Mouse (Mus musculus) hindbrain, embryonic 10.5 days (tissue): ENCODE results near the gene Txk. TPM values are rescaled to one million over a fixed set of nuclear protein-coding genes. Genes with fewer than 3 reads are reported as not detected.
A peak's percentile ranks its signal among the peaks of the same experiment; 100 is the strongest.

ENCODE experiments used
- DNase-seq: peaks from one replicate; pipeline ENCODE4 v3.0.0-alpha.2; 2017; ENCODE audit warnings: low spot score
- H3K27ac ChIP-seq: fragments of 300-500 bp; sonication (generic); 2 replicates; pipeline ENCODE4 v1.5.1; 2016; ENCODE audit warnings: mild to moderate bottlenecking, moderate library complexity
- H3K27me3 ChIP-seq: fragments of 300-500 bp; sonication (generic); 2 replicates; pipeline ENCODE4 v1.6.1; 2016; ENCODE audit warnings: mild to moderate bottlenecking; ENCODE audit not compliant: poor library complexity, insufficient read depth, severe bottlenecking
- H3K36me3 ChIP-seq: fragments of 300-500 bp; sonication (generic); 2 replicates; pipeline ENCODE4 v1.6.1; 2016; ENCODE audit warnings: mild to moderate bottlenecking, moderate library complexity
- H3K4me1 ChIP-seq: fragments of 300-500 bp; sonication (generic); replicated peaks from 2 replicates; pipeline ENCODE4 v1.6.1; 2016; ENCODE audit warnings: mild to moderate bottlenecking
- H3K4me3 ChIP-seq: fragments of 300-500 bp; sonication (generic); 2 replicates; pipeline ENCODE4 v1.5.1; 2016; ENCODE audit warnings: mild to moderate bottlenecking, moderate library complexity
- H3K9me3 ChIP-seq: fragments of 300-500 bp; sonication (generic); 2 replicates; pipeline ENCODE4 v1.6.1; 2016; ENCODE audit warnings: mild to moderate bottlenecking, moderate library complexity
- WGBS: fragments of 180-500 bp; shearing (Covaris S2); methylation state at CpG from one replicate; pipeline ENCODE4 v1.1.7; 2016; 5-methylcytosine and 5-hydroxymethylcytosine counted together
- polyA plus RNA-seq: library from polyadenylated mRNA; unstranded; fragments of >200 nt; fragmentation: Nextera tagmentation; extraction: Ambion mirVana; gene quantifications from 2 replicates; pipeline ENCODE4 v1.2.1, GENCODE M21; 2016

The Txk gene
- polyA plus RNA-seq, 1 experiment from 2014 or later, result not detected

DNA sequence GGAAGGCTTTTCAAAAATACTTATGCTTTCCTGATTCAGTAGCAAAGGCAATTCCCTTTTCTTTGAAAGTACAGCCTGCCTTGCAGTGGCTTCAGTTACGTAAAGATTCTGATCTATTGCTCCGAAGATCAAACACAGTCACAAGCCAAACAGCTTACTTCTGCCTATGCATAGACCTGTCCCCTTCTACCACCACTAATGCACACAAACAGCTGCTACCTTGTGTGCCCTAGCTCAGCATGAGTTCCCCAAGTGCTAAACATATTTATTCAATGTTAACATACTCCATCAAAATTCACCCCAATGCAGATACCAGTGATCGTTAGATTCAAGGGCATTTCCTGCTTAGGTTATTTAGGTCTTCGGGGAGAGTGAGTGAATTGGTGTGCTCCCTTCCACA is 6.1 kb downstream of the Txk start:
- H3K4me1 ChIP-seq, result no peaks in the 10 kb centered on the region; the same call in 1 of the 2 replicates
- 85% methylated on average over 4 of the region's 4 CpGs for WGBS
- DNase-seq, result no peak
- H3K27me3 ChIP-seq, result no peaks in the 10 kb centered on the region
- no peak overlapping the region for H3K27ac ChIP-seq
- H3K9me3 ChIP-seq, result no peaks in the 10 kb centered on the region
- H3K4me3 ChIP-seq, result no peak overlapping the region
- no peaks in the 10 kb centered on the region for H3K36me3 ChIP-seq

DNA sequence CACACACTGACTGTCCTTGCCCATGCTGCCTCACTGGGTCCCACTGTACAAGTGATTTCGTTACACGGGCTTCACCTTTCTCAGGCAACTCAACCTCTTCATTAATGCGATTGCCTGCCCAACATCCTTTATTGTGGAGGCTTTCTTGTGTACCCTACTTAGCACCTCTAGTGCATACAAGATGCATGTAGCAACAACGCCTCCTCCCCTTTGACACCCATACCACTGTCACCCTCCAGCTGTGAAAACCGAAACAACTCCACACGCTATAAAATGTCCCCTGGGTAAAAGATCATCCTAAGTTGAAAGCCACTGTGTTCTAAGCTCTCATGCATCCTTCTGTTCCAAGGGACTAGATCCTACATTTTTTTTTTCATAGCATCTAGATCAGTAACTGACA is 9.5 kb downstream of the Txk start:
- H3K27ac ChIP-seq, result no peak overlapping the region
- H3K9me3 ChIP-seq, result no peaks in the 10 kb centered on the region
- no peaks in the 10 kb centered on the region for H3K36me3 ChIP-seq
- DNase-seq, result no peak
- no peaks in the 10 kb centered on the region for H3K4me1 ChIP-seq
- H3K27me3 ChIP-seq, result no peaks in the 10 kb centered on the region
- 95% methylated on average over 6 of the region's 6 CpGs for WGBS
- H3K4me3 ChIP-seq, result no peak overlapping the region

DNA sequence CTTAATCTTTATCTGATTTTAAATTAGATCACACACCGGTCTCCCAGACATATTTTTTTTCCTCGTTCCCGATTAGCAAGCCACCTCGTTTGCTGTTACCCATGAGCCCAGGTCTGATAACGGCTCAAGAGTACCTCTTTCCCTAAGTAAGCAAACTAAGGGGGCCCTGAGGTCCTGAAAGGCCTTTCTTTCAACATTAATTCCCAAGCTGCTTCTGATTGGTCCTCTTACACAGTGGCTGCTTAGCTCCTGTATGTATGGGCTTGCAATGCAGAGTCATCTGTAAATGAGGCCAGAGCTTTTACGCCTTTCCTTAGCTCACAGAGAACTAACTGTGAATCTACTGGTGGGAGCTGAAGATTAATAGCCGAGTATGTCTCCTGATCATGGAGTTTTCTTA is 15.7 kb downstream of the Txk start:
- DNase-seq, result no peak
- WGBS, result 82% methylated on average over 7 of the region's 7 CpGs
- no peaks in the 10 kb centered on the region for H3K9me3 ChIP-seq
- H3K27me3 ChIP-seq, result no peaks in the 10 kb centered on the region
- H3K4me1 ChIP-seq, result no peaks in the 10 kb centered on the region
- H3K4me3 ChIP-seq, result no peak overlapping the region
- H3K27ac ChIP-seq, result no peak overlapping the region
- H3K36me3 ChIP-seq, result no peaks in the 10 kb centered on the region

DNA sequence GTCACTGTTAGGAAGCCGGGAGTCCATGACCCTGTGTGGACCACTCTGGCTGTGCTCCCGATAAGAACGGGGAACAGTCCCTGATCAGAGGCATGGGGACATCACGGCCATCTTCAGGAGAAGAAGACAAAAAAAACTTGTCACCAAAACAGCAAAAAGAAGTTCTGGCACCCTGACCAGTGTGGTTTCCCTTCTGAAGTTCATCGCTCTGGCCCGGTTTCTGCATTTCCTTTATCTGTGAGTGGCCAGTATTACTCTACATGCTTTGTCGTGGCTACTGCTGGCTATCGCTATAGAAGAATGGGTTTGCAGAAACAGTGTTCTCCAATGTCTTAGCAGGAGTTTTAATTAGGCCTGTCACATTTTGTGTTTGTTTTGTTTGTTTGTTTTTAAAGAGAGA is 16.1 kb downstream of the Txk start:
- DNase-seq, result no peak
- Histone ChIP-seq H3K9me3 (no peaks in the 10 kb centered on the region), H3K27me3 (no peaks in the 10 kb centered on the region), H3K4me1 (no peaks in the 10 kb centered on the region), H3K27ac (no peak overlapping the region), H3K4me3 (no peak overlapping the region), H3K36me3 (no peaks in the 10 kb centered on the region)
- 87% methylated on average over 8 of the region's 8 CpGs for WGBS

DNA sequence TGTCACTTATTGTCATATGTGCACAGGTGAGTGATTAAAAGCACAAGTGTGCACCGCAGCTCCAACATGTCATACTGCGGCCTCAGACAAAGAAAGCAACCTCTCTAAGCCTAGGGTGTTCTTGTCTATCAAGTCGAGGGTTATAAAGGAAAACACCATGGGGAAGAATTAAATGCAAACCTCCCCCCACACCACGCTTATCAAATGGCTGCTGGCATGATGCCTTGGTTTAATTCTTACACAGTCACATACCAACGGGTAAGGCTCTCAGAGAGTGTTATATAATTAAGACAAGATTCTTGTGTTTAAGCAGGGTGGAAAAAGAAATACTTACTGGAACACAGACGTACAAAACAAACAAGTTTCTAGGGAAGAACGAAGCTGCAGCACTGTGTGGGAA is 16.8 kb downstream of the Txk start:
- H3K4me1 ChIP-seq, result no peaks in the 10 kb centered on the region
- H3K27me3 ChIP-seq, result no peaks in the 10 kb centered on the region
- H3K9me3 ChIP-seq, result no peaks in the 10 kb centered on the region
- H3K4me3 ChIP-seq, result no peak overlapping the region
- 74% methylated on average over 7 of the region's 7 CpGs for WGBS
- H3K36me3 ChIP-seq, result no peaks in the 10 kb centered on the region
- H3K27ac ChIP-seq, result no peak overlapping the region
- no peak for DNase-seq

DNA sequence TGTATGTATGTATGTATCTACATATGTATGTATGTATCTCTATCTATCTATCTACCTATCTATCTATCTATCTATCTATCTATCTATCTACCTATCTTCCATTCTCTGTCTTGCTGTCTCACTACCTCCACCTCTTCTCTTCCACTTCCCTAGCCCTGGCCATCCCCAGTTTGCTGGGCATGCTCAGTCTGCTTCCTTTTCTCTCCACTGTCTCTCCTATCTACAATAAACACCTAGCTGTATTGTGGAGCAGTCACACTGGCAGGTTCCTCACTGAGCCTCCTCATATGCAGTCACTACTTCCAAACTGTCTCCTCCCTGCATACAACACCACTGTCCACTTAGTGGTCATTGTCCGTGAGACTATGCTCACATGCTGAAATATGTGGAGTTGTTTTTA is 19.7 kb downstream of the Txk start:
- H3K27me3 ChIP-seq, result no peaks in the 10 kb centered on the region
- no peak for DNase-seq
- H3K9me3 ChIP-seq, result no peaks in the 10 kb centered on the region
- H3K27ac ChIP-seq, result no peak overlapping the region
- no peaks in the 10 kb centered on the region for H3K4me1 ChIP-seq
- WGBS, result 88% methylated on average over 1 of the region's 1 CpGs
- H3K4me3 ChIP-seq, result no peak overlapping the region
- H3K36me3 ChIP-seq, result no peaks in the 10 kb centered on the region

DNA sequence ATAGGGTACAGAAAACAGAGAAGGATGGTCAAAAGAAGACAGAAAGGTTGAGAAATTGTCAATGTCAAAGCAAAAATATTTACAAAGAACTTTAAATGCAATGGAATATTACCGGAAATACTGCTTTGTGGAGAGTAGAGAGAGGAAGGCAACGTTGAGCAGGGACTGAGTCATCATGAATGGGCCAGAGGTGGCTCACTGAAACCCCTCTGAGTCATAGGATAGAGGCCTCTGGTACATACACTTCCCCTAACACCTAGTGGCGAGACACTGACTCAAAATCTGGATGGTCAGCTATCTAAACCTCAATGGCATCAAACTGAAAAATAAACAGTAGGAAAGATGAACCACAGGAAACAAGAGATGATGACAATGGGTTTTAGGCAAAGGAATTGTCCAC is 27.2 kb downstream of the Txk start:
- no peak for DNase-seq
- Histone ChIP-seq H3K9me3 (no peaks in the 10 kb centered on the region), H3K4me3 (no peak overlapping the region), H3K27me3 (no peaks in the 10 kb centered on the region), H3K36me3 (no peaks in the 10 kb centered on the region), H3K27ac (no peak overlapping the region), H3K4me1 (no peaks in the 10 kb centered on the region)
- WGBS, result 82% methylated on average over 3 of the region's 3 CpGs

DNA sequence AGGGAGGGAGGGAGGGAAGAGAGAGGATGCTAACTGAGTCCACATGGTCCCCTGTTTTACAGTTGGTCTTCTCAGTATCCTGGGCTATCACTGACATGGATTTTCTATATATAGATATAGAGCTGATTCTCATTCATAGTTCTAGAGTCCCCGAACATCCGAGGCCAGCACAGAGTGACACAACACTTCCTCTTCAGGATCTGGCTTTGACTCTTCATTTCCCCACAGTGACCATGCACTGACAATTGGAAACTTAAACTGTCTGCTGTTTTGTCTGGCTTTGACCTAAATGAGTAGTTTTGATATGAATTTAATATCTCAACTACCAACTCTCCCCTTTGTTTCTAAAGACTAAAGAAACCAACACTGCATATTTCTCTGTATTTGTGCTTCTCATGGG is 29.1 kb downstream of the Txk start:
- Histone ChIP-seq H3K36me3 (no peaks in the 10 kb centered on the region), H3K27ac (no peak overlapping the region), H3K4me1 (no peaks in the 10 kb centered on the region), H3K9me3 (no peaks in the 10 kb centered on the region), H3K27me3 (no peaks in the 10 kb centered on the region), H3K4me3 (no peak overlapping the region)
- 75% methylated on average over 2 of the region's 2 CpGs for WGBS
- DNase-seq, result no peak

DNA sequence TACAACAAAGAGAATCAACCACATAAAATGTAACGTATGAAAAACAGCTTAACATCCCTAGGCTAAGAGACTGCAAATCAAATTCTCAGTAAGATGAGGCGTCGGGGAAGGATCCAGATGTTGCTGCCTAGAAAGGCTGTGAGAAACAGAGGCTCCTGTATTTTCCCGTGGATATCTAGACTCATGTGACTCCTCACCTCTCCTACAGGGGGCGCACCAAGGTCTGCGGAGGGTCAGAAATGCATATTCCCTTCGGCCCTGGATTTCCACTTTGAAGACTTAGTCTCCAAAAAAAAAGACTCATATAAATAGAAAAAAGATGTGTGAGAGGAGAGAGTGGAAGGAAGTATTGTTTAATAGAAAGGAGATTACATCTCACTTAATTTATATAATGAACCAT is 32.0 kb downstream of the Txk start:
- Histone ChIP-seq H3K4me3 (no peak overlapping the region), H3K4me1 (peaks cover 6% of the 10 kb centered on the region; the same call in 1 of the 2 replicates), H3K9me3 (no peaks in the 10 kb centered on the region), H3K27ac (no peak overlapping the region), H3K36me3 (no peaks in the 10 kb centered on the region), H3K27me3 (no peaks in the 10 kb centered on the region)
- WGBS, result 64% methylated on average over 7 of the region's 7 CpGs
- DNase-seq, result no peak

DNA sequence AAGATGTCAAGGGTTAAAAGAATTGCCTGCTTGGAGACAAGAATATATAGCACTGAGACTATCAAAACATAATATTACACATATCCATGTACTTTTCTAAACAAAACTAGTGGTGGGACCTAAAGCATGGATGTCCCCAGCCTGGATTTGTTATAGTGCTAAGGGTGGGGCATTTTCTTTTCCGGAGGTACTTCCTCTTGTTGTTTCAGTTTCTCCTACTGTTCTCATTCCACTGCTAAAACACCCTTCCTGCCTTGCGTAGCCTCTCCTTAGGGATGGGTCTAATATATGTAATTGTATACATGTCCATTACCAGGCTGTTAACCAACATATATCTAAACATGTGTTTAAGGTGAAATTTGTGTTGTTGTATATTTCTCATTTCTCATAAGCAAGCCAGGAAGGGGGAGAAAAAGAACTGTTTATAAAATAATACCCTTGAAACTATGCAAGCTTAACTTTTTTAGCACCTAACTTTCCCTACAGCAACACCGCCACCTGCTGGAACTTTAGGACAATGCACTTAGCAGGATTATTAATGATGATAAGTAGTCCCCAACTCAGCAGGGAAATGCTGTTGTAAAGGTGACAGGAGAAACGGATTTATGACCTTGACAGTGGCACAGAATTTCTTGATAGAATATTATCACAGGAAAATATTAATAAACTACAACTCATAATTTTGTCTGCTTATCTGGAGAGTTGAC is 41.9 kb downstream of the Txk start:
- 32% methylated on average over 4 of the region's 4 CpGs for WGBS
- no peak overlapping the region for H3K27ac ChIP-seq
- H3K4me1 ChIP-seq, result peaks cover 8% of the 10 kb centered on the region
- H3K9me3 ChIP-seq, result no peaks in the 10 kb centered on the region
- peak; percentile 51 for DNase-seq
- no peak overlapping the region for H3K4me3 ChIP-seq
- no peaks in the 10 kb centered on the region for H3K27me3 ChIP-seq
- H3K36me3 ChIP-seq, result no peaks in the 10 kb centered on the region

DNA sequence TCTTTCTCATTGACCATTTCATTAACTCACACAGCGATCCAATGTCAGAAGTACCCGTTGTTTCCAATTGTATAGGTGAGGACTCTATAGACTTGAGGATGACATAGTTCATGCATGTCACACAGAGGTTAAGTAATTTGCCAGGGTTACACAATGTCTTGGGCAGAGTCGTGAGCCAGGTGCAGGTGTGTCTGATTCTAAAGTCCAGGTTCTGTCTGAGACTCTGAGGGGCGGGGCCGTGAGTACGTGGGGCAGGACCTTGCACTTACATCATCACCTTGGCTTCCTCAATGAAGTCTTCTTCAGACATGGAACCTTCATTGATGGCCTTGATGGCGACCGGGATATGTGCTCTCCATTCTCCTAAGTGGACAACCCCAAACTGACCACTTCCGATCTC is 42.6 kb downstream of the Txk start:
- H3K4me3 ChIP-seq, result no peak overlapping the region
- DNase-seq, result no peak
- H3K36me3 ChIP-seq, result no peaks in the 10 kb centered on the region
- H3K9me3 ChIP-seq, result no peaks in the 10 kb centered on the region
- peaks cover 8% of the 10 kb centered on the region for H3K4me1 ChIP-seq
- WGBS, result 94% methylated on average over 9 of the region's 9 CpGs
- H3K27ac ChIP-seq, result no peak overlapping the region
- no peaks in the 10 kb centered on the region for H3K27me3 ChIP-seq

DNA sequence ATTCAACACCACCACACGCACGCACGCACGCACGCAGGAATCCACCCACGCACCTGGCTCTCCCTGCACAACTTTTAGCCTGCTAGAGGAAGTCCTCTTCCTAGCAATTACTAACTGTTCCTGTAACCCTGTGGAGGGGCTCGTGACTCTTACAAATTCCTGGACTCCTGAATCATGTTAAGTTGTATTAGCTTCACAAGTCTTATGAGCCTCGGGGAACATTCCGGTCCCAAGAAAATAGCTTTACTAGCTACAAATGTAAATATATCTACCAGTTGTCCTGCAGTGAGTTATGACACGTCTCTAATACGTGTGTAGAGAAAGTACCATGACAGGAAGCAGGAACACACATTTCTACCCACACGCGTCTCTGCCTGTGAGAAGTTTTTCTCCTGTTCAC is 43.1 kb downstream of the Txk start:
- H3K4me3 ChIP-seq, result no peak overlapping the region
- H3K4me1 ChIP-seq, result peaks cover 8% of the 10 kb centered on the region
- no peaks in the 10 kb centered on the region for H3K27me3 ChIP-seq
- DNase-seq, result no peak
- H3K36me3 ChIP-seq, result no peaks in the 10 kb centered on the region
- H3K27ac ChIP-seq, result no peak overlapping the region
- 88% methylated on average over 13 of the region's 13 CpGs for WGBS
- H3K9me3 ChIP-seq, result no peaks in the 10 kb centered on the region

DNA sequence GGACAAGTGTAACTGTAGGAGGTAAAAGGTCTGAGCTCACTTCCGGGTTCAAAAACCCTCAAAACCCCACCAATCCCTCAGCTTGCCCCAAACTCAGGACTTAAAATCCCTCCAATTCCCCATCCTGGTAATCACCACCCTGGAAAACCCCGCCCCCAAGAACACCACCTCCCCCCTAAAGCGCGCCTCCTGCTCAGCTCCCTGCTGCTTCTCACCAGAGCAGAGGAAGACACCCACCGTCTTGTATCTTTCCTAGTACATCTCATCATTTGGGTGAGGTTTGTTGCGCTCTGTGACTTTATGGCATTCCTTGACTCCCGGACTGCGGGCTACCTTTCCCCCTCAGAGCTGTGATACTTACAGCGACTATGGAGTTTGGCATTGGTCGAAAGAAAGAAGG is 45.9 kb downstream of the Txk start:
- no peaks in the 10 kb centered on the region for H3K9me3 ChIP-seq
- no peak overlapping the region for H3K27ac ChIP-seq
- 62% methylated on average over 10 of the region's 10 CpGs for WGBS
- no peaks in the 10 kb centered on the region for H3K36me3 ChIP-seq
- DNase-seq, result no peak
- H3K4me3 ChIP-seq, result no peak overlapping the region
- H3K4me1 ChIP-seq, result peaks cover 8% of the 10 kb centered on the region
- no peaks in the 10 kb centered on the region for H3K27me3 ChIP-seq

DNA sequence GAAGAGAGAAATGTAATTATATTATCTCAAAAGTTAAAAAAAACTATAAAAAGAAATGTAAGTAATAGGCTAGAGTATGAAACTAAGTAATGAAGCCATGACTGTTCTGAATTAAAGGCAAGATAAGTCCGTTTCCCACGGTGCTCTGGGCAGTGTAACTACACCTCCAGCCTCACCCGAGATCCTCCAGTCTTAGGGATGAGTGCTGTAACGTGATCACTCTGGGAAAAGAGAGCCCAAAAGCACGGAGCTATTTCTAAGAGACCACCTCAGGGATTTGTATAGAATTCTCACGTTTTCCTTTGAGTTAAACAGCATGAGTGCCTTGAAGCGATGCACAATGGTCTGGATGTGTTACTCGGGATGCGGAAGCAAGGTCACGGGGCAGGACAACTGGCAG is 46.5 kb downstream of the Txk start:
- Histone ChIP-seq H3K4me3 (no peak overlapping the region), H3K27me3 (no peaks in the 10 kb centered on the region), H3K36me3 (no peaks in the 10 kb centered on the region), H3K4me1 (peaks cover 8% of the 10 kb centered on the region), H3K9me3 (no peaks in the 10 kb centered on the region), H3K27ac (no peak overlapping the region)
- WGBS, result 46% methylated on average over 10 of the region's 10 CpGs
- DNase-seq, result no peak
